Mouse (Mus musculus): ENCODE measurements around the gene 1110051M20Rik. TPM values are rescaled to one million over a fixed set of nuclear protein-coding genes. Genes with fewer than 3 reads are reported as not detected.

1110051M20Rik gene
- total RNA-seq, 1 experiment from 2014 or later, result 12.7 TPM

GRCm38 (mm10) chr2:91370314-91370713 is 74.2 kb downstream of the 1110051M20Rik start:
- no peak for ATAC-seq (replicated peaks; ENCODE audit: insufficient number of reproducible peaks, low FRiP score, low TSS enrichment, poor library complexity, severe bottlenecking)

- no peak for ATAC-seq (replicated peaks; ENCODE audit: insufficient number of reproducible peaks, low FRiP score, low TSS enrichment, poor library complexity, severe bottlenecking)
These were observed 81.2 kb downstream of the 1110051M20Rik start for GRCm38 (mm10) chr2:91363272-91363671.

- no peak for ATAC-seq (replicated peaks; ENCODE audit: insufficient number of reproducible peaks, low FRiP score, low TSS enrichment, poor library complexity, severe bottlenecking)
These were observed 83.4 kb downstream of the 1110051M20Rik start for GRCm38 (mm10) chr2:91361068-91361528.

GRCm38 (mm10) chr2:91355767-91356166 is 88.7 kb downstream of the 1110051M20Rik start:
- no peak for ATAC-seq (replicated peaks; ENCODE audit: insufficient number of reproducible peaks, low FRiP score, low TSS enrichment, poor library complexity, severe bottlenecking)

- no peak for ATAC-seq (replicated peaks; ENCODE audit: insufficient number of reproducible peaks, low FRiP score, low TSS enrichment, poor library complexity, severe bottlenecking)
These were observed 89.6 kb downstream of the 1110051M20Rik start for GRCm38 (mm10) chr2:91354727-91355403.

- ATAC-seq (replicated peaks; ENCODE audit: insufficient number of reproducible peaks, low FRiP score, low TSS enrichment, poor library complexity, severe bottlenecking), result no peak
These were observed 90.7 kb downstream of the 1110051M20Rik start for GRCm38 (mm10) chr2:91353854-91354253.

- ATAC-seq (replicated peaks; ENCODE audit: insufficient number of reproducible peaks, low FRiP score, low TSS enrichment, poor library complexity, severe bottlenecking), result no peak
These were observed 92.7 kb downstream of the 1110051M20Rik start for GRCm38 (mm10) chr2:91351841-91352240.

GRCm38 (mm10) chr2:91349974-91350457 is 94.5 kb downstream of the 1110051M20Rik start:
- no peak for ATAC-seq (replicated peaks; ENCODE audit: insufficient number of reproducible peaks, low FRiP score, low TSS enrichment, poor library complexity, severe bottlenecking)

- no peak for ATAC-seq (replicated peaks; ENCODE audit: insufficient number of reproducible peaks, low FRiP score, low TSS enrichment, poor library complexity, severe bottlenecking)
These were observed 95.6 kb downstream of the 1110051M20Rik start for GRCm38 (mm10) chr2:91348936-91349335.

GRCm38 (mm10) chr2:91345644-91346043 is 98.9 kb downstream of the 1110051M20Rik start:
- no peak for ATAC-seq (replicated peaks; ENCODE audit: insufficient number of reproducible peaks, low FRiP score, low TSS enrichment, poor library complexity, severe bottlenecking)

- no peak for ATAC-seq (replicated peaks; ENCODE audit: insufficient number of reproducible peaks, low FRiP score, low TSS enrichment, poor library complexity, severe bottlenecking)
These were observed 104.9 kb downstream of the 1110051M20Rik start for GRCm38 (mm10) chr2:91339591-91339990.

- no peak; the same call in 1 of the 2 replicates for ATAC-seq (replicated peaks; ENCODE audit: insufficient number of reproducible peaks, low FRiP score, low TSS enrichment, poor library complexity, severe bottlenecking)
These were observed 109.4 kb downstream of the 1110051M20Rik start for GRCm38 (mm10) chr2:91335128-91335527.

GRCm38 (mm10) chr2:91331051-91331843 is 113.3 kb downstream of the 1110051M20Rik start:
- no peak for ATAC-seq (replicated peaks; ENCODE audit: insufficient number of reproducible peaks, low FRiP score, low TSS enrichment, poor library complexity, severe bottlenecking)

GRCm38 (mm10) chr2:91329996-91330738 is 114.3 kb downstream of the 1110051M20Rik start:
- ATAC-seq (replicated peaks; ENCODE audit: insufficient number of reproducible peaks, low FRiP score, low TSS enrichment, poor library complexity, severe bottlenecking), result no peak

GRCm38 (mm10) chr2:91328729-91329125 is 115.8 kb downstream of the 1110051M20Rik start:
- ATAC-seq (replicated peaks; ENCODE audit: insufficient number of reproducible peaks, low FRiP score, low TSS enrichment, poor library complexity, severe bottlenecking), result no peak

- no peak for ATAC-seq (replicated peaks; ENCODE audit: insufficient number of reproducible peaks, low FRiP score, low TSS enrichment, poor library complexity, severe bottlenecking)
These were observed 116.4 kb downstream of the 1110051M20Rik start for GRCm38 (mm10) chr2:91327968-91328728.

GRCm38 (mm10) chr2:91326746-91327350 is 117.7 kb downstream of the 1110051M20Rik start:
- ATAC-seq (replicated peaks; ENCODE audit: insufficient number of reproducible peaks, low FRiP score, low TSS enrichment, poor library complexity, severe bottlenecking), result no peak

Data from monocyte, adult 5-6 weeks (primary cell).